Mouse (Mus musculus) erythroblast, embryonic 14.5 days (primary cell): Measurements from ENCODE around the gene Mecr.

ENCODE experiments used
- GATA1 ChIP-seq: IDR thresholded peaks from 2 replicates; pipeline ENCODE4 v1.6.1; 2012; ENCODE audit warnings: low read length, inconsistent platforms, mixed read lengths
- TAL1 ChIP-seq: IDR thresholded peaks from 3 replicates; pipeline ENCODE4 v1.6.1; 2012; ENCODE audit warnings: low read length, inconsistent platforms, mixed read lengths

DNA sequence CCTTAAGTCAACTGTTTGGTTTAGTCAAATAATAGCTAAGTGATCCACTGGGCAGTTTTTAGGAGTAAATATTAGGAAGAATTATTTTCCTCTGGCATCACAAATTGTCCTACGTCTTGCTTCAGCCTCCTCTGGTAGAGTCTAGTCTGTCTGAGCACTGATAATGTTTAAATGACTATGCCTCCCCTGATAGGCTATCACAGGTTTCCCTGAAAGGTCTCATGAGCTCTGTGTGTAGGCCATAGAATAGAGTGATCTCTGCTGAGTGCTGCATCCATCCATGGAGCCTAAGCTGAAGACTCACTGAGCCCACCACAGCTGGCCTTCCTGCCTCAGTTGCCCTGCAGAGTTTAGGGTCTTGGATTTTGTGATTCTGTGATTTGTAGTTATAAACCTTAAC, 45.3 kb downstream of the Mecr start:
- no peak for TF ChIP-seq GATA1
- TF ChIP-seq TAL1: no peak
